Mouse (Mus musculus) effector memory CD4-positive, alpha-beta T cell, adult 7 months (primary cell): ENCODE measurements around the gene Ly6g5b. TPM values are rescaled to one million over a fixed set of nuclear protein-coding genes. Genes with fewer than 3 reads are reported as not detected.

Experiments
- polyA plus RNA-seq: library from polyadenylated mRNA; unstranded; fragments of 100-300 nt; shearing (Covaris generic); gene quantifications from one replicate; pipeline ENCODE4 v1.2.1, GENCODE M21; 2017

Ly6g5b gene
- polyA plus RNA-seq: 1.8 TPM

DNA sequence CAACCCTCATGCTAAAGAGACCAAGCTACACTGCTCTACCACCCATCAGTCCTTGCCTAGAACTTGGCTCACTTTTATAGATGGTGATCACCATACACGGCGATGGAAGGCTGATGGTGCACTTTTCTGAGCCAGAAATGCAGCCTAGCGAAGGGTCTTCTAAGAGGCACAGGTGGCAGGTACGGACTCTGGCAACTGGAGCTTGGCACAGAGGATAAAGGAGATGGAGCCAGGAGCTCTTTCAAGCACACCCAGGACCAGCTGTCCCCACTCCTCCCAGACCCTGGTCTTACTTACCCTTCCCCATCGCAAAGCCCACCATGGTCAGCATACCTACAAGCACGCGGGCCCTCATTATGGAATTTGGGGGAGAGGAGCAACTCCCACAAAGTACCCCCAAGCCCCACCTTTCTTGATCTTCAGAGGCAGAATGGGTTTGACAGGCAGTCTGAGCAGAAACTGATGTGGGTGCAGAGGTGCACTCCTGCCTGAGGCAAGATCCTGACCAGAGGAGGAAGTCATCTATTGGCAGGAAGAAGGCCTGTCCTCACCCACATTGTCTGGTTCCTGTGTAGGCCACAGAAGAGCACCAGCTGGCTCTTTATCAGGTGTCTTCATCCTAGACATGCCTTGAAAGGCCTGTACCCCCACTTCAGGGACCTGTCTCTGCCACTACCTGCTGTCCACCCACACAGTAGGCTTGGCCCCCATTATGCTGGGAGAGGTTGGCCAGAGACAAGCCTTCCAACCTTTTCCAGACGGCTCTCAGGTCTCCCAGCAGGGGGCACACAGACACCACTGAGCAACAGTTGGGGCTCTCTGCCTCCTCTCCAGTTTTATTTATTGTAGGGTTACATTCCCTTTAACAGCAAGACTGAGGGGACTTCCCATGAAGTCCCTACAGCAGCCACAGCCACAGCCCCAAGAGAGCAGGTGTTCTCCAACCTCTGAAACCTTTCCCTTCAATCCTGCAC is at the start of gene Ly6g5b:
Gene Ly6g5b, minus strand, starts transcription at position 383 of the 974 bp plus-strand sequence.

DNA sequence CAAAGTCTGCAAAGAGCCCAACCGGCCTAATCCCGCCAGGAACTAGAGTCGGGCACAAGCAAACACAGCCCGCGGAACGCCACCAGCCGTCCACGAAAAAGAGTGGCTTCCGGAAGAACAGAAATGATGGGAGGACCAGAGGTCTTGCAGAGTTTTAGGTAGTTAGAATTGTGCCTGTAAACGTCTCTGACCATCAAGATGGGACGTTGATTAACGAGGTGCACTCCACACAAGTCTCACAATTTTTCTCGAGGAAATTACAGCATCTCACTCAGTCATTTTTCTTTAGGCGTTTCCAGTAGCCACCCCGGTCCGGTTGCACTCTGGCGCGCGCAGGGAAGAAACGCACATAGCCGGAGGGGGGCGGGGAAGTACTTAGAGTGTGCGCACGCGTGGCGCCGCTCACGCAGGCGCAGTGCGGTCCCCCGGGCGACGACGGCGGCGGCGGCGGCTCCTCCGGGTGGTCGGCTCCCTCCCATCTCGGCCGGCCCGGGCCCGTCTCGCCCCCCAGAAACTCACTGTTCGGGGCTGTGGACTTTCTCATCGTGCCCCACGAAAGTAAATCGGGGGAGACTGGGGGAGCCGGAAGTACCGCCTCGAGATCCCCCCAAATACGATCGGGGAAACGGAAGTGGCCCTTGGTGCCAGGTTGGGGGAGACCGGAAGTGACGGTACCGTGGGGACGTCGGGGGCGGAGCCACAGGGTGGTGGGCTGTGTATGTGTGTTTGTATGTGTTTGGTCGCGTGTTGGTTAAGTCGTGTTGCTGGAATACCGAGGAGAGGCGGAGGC is 19.8 kb upstream of the Ly6g5b start, which contains the start of gene Bag6:
Gene Bag6, plus strand, starts transcription at position 378 of the 790 bp plus-strand sequence.

DNA sequence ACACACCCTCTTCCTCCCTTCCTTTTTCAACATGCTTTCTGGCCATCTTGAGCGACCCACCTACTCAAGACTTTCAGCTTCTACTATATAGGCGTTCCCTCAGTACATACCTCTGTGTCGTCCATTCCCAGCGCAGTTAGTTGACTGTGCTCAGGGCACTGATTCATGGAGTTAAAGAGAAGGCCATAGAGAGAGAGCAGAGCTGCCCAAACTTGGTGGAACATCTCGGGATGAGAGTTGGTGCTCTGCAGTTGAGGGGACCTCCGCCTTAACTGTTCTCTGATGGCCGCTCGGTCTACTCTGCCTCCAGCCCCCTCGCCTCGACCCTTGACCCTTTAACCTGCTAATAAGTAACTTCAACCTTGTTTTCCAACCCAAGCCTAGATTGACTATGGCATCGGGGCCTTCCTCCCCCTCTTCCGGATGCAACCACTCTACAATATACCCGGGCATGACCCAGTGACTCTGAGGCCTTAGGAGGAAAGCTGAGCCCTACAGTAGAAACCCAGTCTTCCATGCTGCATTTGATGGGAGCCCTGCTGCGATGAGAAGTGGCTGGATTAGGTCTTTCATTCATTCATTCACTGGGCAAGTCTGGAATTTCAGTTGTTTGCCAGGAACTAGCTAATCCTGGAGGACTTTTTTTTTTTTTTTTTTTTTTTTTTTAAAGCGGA is 16.4 kb upstream of the Ly6g5b start, which contains the start of gene Apom:
Gene Apom, minus strand, starts transcription at position 551 of the 674 bp plus-strand sequence.

DNA sequence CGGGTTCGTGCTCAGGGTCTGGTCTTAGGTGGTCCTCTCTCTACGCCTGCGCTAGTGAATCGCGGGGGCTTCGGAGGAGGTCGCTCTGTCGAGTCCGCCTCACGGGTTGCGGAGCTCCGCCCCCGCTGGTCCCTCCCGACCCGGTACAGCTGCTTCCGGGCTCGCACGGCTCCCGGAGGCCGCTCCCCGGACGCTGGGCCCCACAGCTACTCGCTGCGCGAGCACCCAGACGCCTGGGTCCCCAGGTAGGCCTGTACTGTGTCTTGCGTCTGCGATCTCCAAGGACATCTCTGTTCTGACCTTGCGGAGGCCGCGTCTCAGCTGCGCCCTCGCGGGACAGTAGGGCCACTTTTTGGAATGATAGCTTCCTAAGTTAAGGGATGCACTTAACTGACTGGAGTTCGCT is 11.0 kb upstream of the Ly6g5b start, which contains the start of gene D17H6S53E:
Gene D17H6S53E, plus strand, starts transcription at position 168 of the 406 bp plus-strand sequence.

DNA sequence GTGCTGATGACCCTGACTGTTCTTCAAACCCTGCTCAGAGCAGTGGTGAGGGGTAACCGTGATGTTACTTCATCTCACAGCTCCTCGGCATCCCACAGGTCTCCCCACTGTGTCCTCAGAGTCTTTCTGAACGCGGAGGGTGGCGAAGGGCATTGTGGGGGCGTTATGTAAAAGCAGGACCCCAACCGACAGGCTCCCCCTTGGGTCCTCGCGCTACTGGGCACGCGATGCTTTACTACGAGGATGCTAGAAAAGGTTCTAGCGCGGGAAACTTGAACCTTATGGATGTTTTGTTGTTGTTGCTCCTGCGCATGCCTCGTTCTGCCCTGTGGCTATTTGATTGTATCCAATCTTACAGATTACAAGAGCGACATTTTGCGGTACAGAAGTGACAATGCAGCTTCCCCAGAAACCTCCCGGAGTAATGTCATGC is 6.7 kb upstream of the Ly6g5b start, which contains the start of gene Csnk2b:
Gene Csnk2b, minus strand, starts transcription at position 183 of the 433 bp plus-strand sequence.

GRCm38 (mm10) chr17:35121143-35121799 is 6.0 kb upstream of the Ly6g5b start, which contains the start of gene Gpank1:
TSS of gene Gpank1 (plus strand) at chr17:35121455.

GRCm38 (mm10) chr17:35108097-35108496 is 7.1 kb downstream of the Ly6g5b start, which contains the start of gene Ly6g5c:
TSS of gene Ly6g5c (plus strand) at chr17:35108279.

GRCm38 (mm10) chr17:35088825-35089644 is 26.2 kb downstream of the Ly6g5b start, which contains the start of gene Abhd16a:
TSS of gene Abhd16a (plus strand) at chr17:35089263.

DNA sequence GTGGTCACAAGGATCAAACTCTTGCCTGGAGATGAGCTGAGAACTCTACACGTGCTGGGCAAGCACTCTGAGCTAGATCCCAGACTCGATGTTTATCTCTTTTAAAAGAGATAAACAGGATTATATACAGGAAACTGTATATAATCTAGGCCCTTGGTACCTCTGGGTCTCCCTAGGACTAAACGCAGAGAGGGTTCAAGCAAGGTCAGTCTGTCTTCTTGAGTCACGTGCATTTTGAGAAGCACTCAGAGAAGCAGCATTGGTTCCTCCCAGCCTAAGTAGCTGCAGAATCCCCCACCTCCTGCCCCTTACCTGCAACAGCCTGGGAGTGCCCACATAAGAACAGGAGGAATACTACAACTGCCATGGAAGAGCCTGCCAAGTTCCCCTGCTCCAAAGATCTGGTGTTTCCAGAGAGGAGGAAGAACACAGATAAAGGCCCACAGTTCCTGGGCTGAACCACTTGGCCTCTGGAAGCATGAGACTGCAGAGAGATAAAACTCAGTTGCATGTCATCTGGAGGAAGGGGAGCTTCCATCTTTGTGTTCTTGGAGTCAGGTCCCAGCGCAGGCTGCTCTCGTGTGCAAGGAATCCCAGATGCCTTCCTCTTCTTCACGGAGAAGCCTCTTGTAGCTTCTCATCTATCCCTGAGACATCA is 29.9 kb downstream of the Ly6g5b start, which contains the start of gene Ly6g6f:
Gene Ly6g6f, minus strand, starts transcription at position 403 of the 658 bp plus-strand sequence.

DNA sequence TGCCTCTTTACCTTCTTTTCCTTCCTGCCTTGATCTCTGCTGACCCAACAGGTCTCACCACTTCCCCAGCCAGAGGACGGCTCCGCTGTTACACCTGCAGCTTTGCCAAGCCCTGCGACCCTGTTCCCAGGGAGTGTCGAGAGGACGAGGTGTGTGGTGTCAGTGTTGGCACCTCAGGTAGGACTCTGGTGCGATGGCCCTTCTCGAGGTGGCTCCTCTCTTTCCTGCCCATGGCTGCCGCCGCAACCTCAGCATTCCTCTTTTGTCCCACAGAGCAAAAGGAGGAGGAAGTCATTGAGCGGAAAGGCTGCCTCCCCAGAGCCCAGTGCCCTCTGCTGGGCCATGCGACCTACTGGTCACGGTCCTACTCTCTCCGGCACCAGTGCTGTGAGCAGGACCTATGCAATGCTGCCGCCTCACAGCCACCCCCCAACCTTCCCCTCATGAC is 37.4 kb downstream of the Ly6g5b start, which contains the start of gene Ly6g6d:
Gene Ly6g6d, minus strand, starts transcription at position 280 of the 448 bp plus-strand sequence.

DNA sequence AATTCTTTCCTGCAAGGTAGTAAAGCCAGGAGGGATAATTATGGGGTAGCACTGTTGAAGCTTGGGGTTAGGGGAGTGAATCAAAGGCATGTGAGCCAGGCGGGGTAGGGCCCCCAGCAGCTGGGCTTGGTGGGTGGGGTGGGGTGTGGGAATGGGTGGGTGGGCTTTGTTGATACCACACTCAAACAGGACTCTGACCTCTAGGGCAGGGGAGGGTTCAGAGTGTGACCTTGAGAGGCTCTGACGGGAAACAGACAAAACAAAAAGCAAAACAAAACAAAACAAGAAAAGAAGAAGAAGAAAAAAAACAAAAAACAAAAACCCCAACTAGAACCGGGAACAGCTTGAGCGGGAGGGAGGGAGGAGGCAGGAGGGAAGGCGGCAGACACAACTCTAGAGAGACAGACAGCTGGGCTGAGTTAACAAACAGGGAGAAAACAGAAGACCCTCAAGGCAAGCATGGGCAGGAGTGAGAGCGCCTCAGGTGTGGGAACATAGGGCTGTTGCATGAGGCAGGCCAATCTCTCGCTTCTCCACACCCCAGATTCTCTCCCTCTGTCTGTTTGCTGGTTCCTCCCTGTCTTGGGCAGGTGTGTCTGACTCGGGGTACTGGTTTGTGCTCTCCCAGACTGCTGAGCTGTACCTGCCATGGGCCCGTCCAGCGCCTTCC is 38.6 kb downstream of the Ly6g5b start, which contains the start of gene Ly6g6e:
Gene Ly6g6e, plus strand, starts transcription at position 396 of the 670 bp plus-strand sequence.

GRCm38 (mm10) chr17:35066084-35066483 is 49.1 kb downstream of the Ly6g5b start, which contains the start of gene Mpig6b:
TSS of gene Mpig6b (minus strand) at chr17:35066184.

DNA sequence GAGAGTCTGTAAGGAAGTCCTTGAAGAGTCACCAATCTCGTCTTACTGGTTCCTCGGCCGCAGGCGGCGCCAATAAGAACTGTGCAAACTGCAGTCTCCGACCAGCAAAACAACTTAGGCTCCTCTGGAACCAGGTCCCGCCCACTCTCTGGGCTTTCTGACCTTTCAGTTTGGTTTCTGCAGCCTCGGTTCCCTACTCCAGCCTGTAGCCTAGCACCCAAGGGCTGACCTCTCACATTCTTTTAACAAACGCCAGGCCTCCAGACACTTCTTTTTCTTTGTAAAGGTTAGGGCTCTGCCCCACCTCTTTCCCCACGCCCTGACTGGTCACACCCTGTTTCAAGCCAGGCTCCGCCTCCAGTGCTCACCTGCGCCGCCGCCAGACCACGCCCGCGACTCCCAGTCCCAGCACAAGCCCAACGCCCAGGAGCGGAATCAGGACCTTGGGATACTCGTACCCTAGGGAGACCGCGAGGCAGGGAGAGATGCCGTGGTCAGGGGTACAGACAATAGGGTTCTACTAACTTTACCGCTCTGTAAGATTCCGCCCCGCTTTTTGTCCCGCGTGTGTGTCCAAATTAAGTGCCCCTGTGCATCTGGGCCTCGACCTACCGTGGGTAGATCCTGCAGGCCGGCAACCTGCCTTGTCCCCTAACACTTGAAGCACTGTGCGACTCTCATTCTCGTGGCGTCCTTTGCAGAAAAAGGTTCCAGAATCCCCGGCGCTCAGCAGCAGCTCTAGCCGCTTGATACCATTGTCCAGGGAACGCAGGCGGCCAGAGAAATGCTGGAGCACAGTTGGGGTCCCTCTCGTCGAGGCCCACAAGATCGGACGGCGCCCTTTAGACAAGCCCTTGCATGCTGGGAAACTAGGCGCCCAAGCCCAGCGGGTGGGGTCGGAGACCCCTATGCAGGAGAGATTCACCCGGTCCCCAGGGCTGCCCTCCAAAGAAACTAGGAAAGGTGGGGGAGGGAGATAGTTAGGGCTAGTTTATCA is 50.0 kb downstream of the Ly6g5b start, which contains the start of gene Ly6g6c:
Gene Ly6g6c, plus strand, starts transcription at position 438 of the 997 bp plus-strand sequence.

